Mouse (Mus musculus) cerebellum, adult 2 months (tissue): ENCODE results near the gene Ppp1r13l. TPM values are rescaled to one million over a fixed set of nuclear protein-coding genes. Genes with fewer than 3 reads are reported as not detected.

Source experiments
- DNase-seq, 2 experiments: peaks; one replicate each; pipeline ENCODE4 v3.0.0; 2021
- H3K27ac ChIP-seq: fragments of 200-500 bp; 2 replicates; pipeline ENCODE4 v1.5.1; 2012; ENCODE audit warnings: low read length, control low read depth, inconsistent platforms; ENCODE audit not compliant: insufficient read depth
- H3K27me3 ChIP-seq: fragments of 200-500 bp; 2 replicates; pipeline ENCODE4 v1.6.1; 2012; ENCODE audit warnings: inconsistent platforms, mild to moderate bottlenecking, low read length, moderate library complexity; ENCODE audit not compliant: control insufficient read depth, insufficient read depth
- H3K4me1 ChIP-seq: fragments of 200-500 bp; 2 replicates; pipeline ENCODE4 v1.6.1; 2011; ENCODE audit warnings: low read length; ENCODE audit not compliant: control insufficient read depth, insufficient read depth
- H3K4me3 ChIP-seq: fragments of 200-500 bp; replicated peaks from 2 replicates; pipeline ENCODE3; 2011; ENCODE audit warnings: mild to moderate bottlenecking, low read depth, low read length, control low read depth; ENCODE audit not compliant: insufficient read depth
- CTCF ChIP-seq: fragments of 200-500 bp; IDR thresholded peaks from 2 replicates; pipeline ENCODE4 v1.5.1; 2011; ENCODE audit warnings: low read depth, mild to moderate bottlenecking, control low read depth, low read length, moderate library complexity, borderline replicate concordance; ENCODE audit not compliant: insufficient read depth
- POLR2A ChIP-seq: fragments of 200-500 bp; IDR thresholded peaks from 2 replicates; pipeline ENCODE4 v1.6.1; 2011; ENCODE audit warnings: low read length, control low read depth, borderline replicate concordance; ENCODE audit not compliant: insufficient read depth
- WGBS: fragments of 180-500 bp; shearing (Covaris S2); methylation state at CpG from one replicate; pipeline ENCODE4 v1.1.7; 2018; 5-methylcytosine and 5-hydroxymethylcytosine counted together
- polyA plus RNA-seq: library from polyadenylated mRNA; depleted of rRNA; stranded (reverse); fragments of >200 nt; gene quantifications from 2 replicates; pipeline ENCODE4 v1.2.3, GENCODE M21; 2012; rRNA removed

The Ppp1r13l gene
- polyA plus RNA-seq: 4.1 and 4.8 TPM in 2 replicates

- WGBS: under 1% methylated on average over 31 of the region's 31 CpGs
- peak within 1 kb of the TSS; percentile 53; the same call in 1 of the 2 replicates for H3K27ac ChIP-seq
- peak; percentile 92 for TF ChIP-seq POLR2A
- TF ChIP-seq CTCF: no peak
Measured at GRCm38 (mm10) chr7:19359299-19359891, at the start of gene Ppp1r13l, which contains the start of gene Cd3eap. Gene Ppp1r13l (plus strand): TSS chr7:19359749. Gene Cd3eap (minus strand): TSS chr7:19359483.

GRCm38 (mm10) chr7:19309884-19310641 is 49.5 kb upstream of the Ppp1r13l start, which contains the start of gene Fosb:
Gene Fosb (minus strand): TSS chr7:19310051.
- H3K27me3 ChIP-seq: no peaks in the 10 kb centered on the region; the same call in 1 of the 2 replicates
- peak; percentile 44; the same call in 1 of the 2 replicates for TF ChIP-seq CTCF
- peak; percentile 22; the same call in 1 of the 2 replicates for TF ChIP-seq POLR2A
- H3K27ac ChIP-seq: no peak within 1 kb of the TSS
- WGBS: under 1% methylated on average over 49 of the region's 49 CpGs
- H3K4me1 ChIP-seq: peaks cover 3% of the 10 kb centered on the region; the same call in 1 of the 2 replicates
- H3K4me3 ChIP-seq: peak within 1 kb of the TSS; percentile 74
- peak; percentile 97 for DNase-seq

More at GRCm38 (mm10) chr7:19359299-19359891, at the start of gene Ppp1r13l, which contains the start of gene Cd3eap:
- DNase-seq: peak; percentile 86 to 90
- H3K27me3 ChIP-seq: no peaks in the 10 kb centered on the region
- H3K4me3 ChIP-seq: peak within 1 kb of the TSS; percentile 96
- H3K4me1 ChIP-seq: 0 out of 2 replicates have a peak, but pooled peaks cover 5% of the 10 kb centered on the region

GRCm38 (mm10) chr7:19311991-19312390 is 47.6 kb upstream of the Ppp1r13l start:
- TF ChIP-seq POLR2A (no peak), CTCF (no peak)
- 34% methylated on average over 4 of the region's 4 CpGs for WGBS

GRCm38 (mm10) chr7:19314033-19314432 is 45.5 kb upstream of the Ppp1r13l start:
- Histone ChIP-seq H3K4me1 (no peaks in the 10 kb centered on the region), H3K4me3 (no peak overlapping the region), H3K27me3 (no peaks in the 10 kb centered on the region), H3K27ac (no peak overlapping the region)
- TF ChIP-seq POLR2A (no peak), CTCF (no peak)
- DNase-seq: no peak
- WGBS: 38% methylated on average over 5 of the region's 5 CpGs

More at GRCm38 (mm10) chr7:19311991-19312390, 47.6 kb upstream of the Ppp1r13l start:
- Histone ChIP-seq H3K27me3 (no peaks in the 10 kb centered on the region), H3K4me1 (peaks cover 3% of the 10 kb centered on the region; the same call in 1 of the 2 replicates), H3K27ac (no peak overlapping the region), H3K4me3 (no peak overlapping the region)
- no peak for DNase-seq

- TF ChIP-seq POLR2A: no peak
- no peak for TF ChIP-seq CTCF
- 38% methylated on average over 14 of the region's 14 CpGs for WGBS
- Histone ChIP-seq H3K27me3 (no peaks in the 10 kb centered on the region), H3K4me1 (no peaks in the 10 kb centered on the region), H3K27ac (no peak overlapping the region), H3K4me3 (no peak overlapping the region)
- no peak for DNase-seq
Measured at GRCm38 (mm10) chr7:19316451-19317161, 42.9 kb upstream of the Ppp1r13l start.

GRCm38 (mm10) chr7:19318201-19318600 is 41.3 kb upstream of the Ppp1r13l start:
- TF ChIP-seq CTCF (no peak), POLR2A (no peak)
- no peak overlapping the region for H3K4me3 ChIP-seq
- 69% methylated on average over 2 of the region's 2 CpGs for WGBS
- H3K27ac ChIP-seq: no peak overlapping the region
- no peak for DNase-seq
- H3K4me1 ChIP-seq: no peaks in the 10 kb centered on the region
- no peaks in the 10 kb centered on the region for H3K27me3 ChIP-seq

GRCm38 (mm10) chr7:19318676-19319075 is 40.9 kb upstream of the Ppp1r13l start:
- no peaks in the 10 kb centered on the region for H3K27me3 ChIP-seq
- H3K27ac ChIP-seq: no peak overlapping the region
- no peaks in the 10 kb centered on the region for H3K4me1 ChIP-seq
- DNase-seq: no peak
- H3K4me3 ChIP-seq: no peak overlapping the region
- 82% methylated on average over 7 of the region's 7 CpGs for WGBS
- TF ChIP-seq CTCF (no peak), POLR2A (no peak)
